ENCODE assay signal across 30 mouse cellular contexts in the genomic region with DNA sequence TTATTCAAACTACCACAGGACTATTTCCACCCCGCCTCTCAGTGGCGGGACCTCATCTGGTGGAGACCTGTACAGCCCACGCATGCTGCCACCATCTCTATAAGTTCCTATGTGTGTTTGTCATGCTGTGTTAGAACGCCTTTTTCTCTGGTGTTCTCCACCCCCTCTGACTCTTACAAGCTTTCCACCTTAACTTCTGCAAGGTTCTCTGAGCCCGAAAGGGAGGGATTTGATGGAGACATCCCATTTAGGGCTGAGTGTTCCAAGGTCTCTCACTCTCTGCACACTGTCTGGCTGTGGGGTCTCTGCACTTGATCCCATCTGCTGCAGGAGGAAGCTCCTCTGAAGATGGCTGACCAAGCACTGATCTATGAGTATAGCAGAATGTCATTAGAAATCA.
"Had no signal": no experiment of that assay in that cellular context is flagged by ENCODE, and none has a peak within 500 bp of the region (broad histone marks: within the 10 kb centered on the region; RNA-seq: fewer than 3 reads in every experiment).

No protein-coding gene starts in this region.

- H3K27me3 ChIP-seq: limb, embryonic 15.5 days; liver, embryonic 15.5 days; lung, embryonic 15.5 days; midbrain, embryonic 13.5 days; midbrain, embryonic 15.5 days had no signal

- H3K9ac ChIP-seq: limb, embryonic 12.5 days; limb, embryonic 13.5 days; limb, embryonic 15.5 days; liver, embryonic 12.5 days; liver, embryonic 13.5 days; liver, embryonic 14.5 days; liver, embryonic 15.5 days; liver, postnatal 0 days; lung, embryonic 14.5 days; lung, embryonic 15.5 days; midbrain, embryonic 12.5 days; midbrain, embryonic 13.5 days; midbrain, embryonic 15.5 days had no signal

- H3K9me3 ChIP-seq: limb, embryonic 10.5 days; limb, embryonic 12.5 days; limb, embryonic 13.5 days; limb, embryonic 15.5 days; liver, embryonic 12.5 days; liver, embryonic 13.5 days; liver, embryonic 15.5 days; lung, embryonic 15.5 days; midbrain, embryonic 10.5 days; midbrain, embryonic 12.5 days; midbrain, embryonic 13.5 days; midbrain, embryonic 15.5 days had no signal

- ATAC-seq: liver, embryonic 12.5 days; liver, postnatal 0 days; lung, postnatal 0 days; midbrain, embryonic 13.5 days; midbrain, embryonic 15.5 days; midbrain, embryonic 16.5 days had no signal

- H3K27ac ChIP-seq: left cerebral cortex, adult 2 months; limb, embryonic 10.5 days; limb, embryonic 12.5 days; limb, embryonic 13.5 days; limb, embryonic 15.5 days; liver, embryonic 12.5 days; liver, embryonic 13.5 days; liver, embryonic 14.5 days; liver, embryonic 15.5 days; lung, embryonic 15.5 days; macrophage; midbrain, embryonic 10.5 days; midbrain, embryonic 12.5 days; midbrain, embryonic 13.5 days; midbrain, embryonic 15.5 days had no signal

- H3K4me3 ChIP-seq: left cerebral cortex, adult 2 months; limb, embryonic 10.5 days; limb, embryonic 12.5 days; limb, embryonic 13.5 days; limb, embryonic 15.5 days; liver, embryonic 12.5 days; liver, embryonic 13.5 days; liver, embryonic 15.5 days; lung, embryonic 15.5 days; megakaryocyte, embryonic 14.5 days; midbrain, embryonic 10.5 days; midbrain, embryonic 12.5 days; midbrain, embryonic 13.5 days; midbrain, embryonic 15.5 days; myocyte had no signal

- H3K36me3 ChIP-seq: limb, embryonic 10.5 days; limb, embryonic 12.5 days; limb, embryonic 13.5 days; limb, embryonic 15.5 days; liver, embryonic 12.5 days; liver, embryonic 13.5 days; liver, embryonic 15.5 days; lung, embryonic 15.5 days; midbrain, embryonic 10.5 days; midbrain, embryonic 12.5 days; midbrain, embryonic 13.5 days; midbrain, embryonic 15.5 days had no signal

- H3K4me2 ChIP-seq: limb, embryonic 12.5 days; limb, embryonic 13.5 days; limb, embryonic 15.5 days; liver, embryonic 11.5 days; liver, embryonic 12.5 days; liver, embryonic 13.5 days; liver, embryonic 15.5 days; lung, embryonic 14.5 days; lung, embryonic 15.5 days; midbrain, embryonic 12.5 days; midbrain, embryonic 13.5 days; midbrain, embryonic 15.5 days had no signal

- H3K4me1 ChIP-seq: liver, embryonic 15.5 days; lung, embryonic 15.5 days had no signal

- DNase-seq: left cerebral cortex, postnatal 4 days; liver; liver, embryonic 13.5 days; liver, postnatal 0 days; lung, adult 18-20 months; lung, adult 2 months; lung, embryonic 14.5 days; lung, postnatal 10 days; lung, postnatal 14 days; lung, postnatal 36 days; lung, postnatal 4 days had no signal
